Mouse (Mus musculus) small intestine, adult 2 months (tissue): ENCODE measurements around the gene Armc9.

ENCODE experiments used
- CTCF ChIP-seq: fragments of 200-500 bp; IDR thresholded peaks from 2 replicates; pipeline ENCODE4 v1.5.1; 2012; ENCODE audit warnings: low read depth, mild to moderate bottlenecking, control low read depth, inconsistent platforms, low read length, moderate library complexity, mixed read lengths; ENCODE audit not compliant: insufficient replicate concordance, insufficient read length; ENCODE audit errors: extremely low read depth
- POLR2A ChIP-seq: fragments of 200-500 bp; IDR thresholded peaks from 2 replicates; pipeline ENCODE4 v1.6.1; 2012; ENCODE audit warnings: low read depth, mild to moderate bottlenecking, control low read depth, inconsistent platforms, low read length, moderate library complexity

GRCm38 (mm10) chr1:86306686-86307085, 152.1 kb downstream of the Armc9 start:
- TF ChIP-seq CTCF (no peak), POLR2A (no peak)
